Mouse (Mus musculus) bone marrow macrophage, adult 2 months (primary cell): ENCODE measurements around the gene Cbl. TPM values are rescaled to one million over a fixed set of nuclear protein-coding genes. Genes with fewer than 3 reads are reported as not detected.

Experiments
- H3K27ac ChIP-seq: 2 replicates; pipeline ENCODE4 v1.5.1; 2012; ENCODE audit warnings: low read depth, low read length; ENCODE audit not compliant: insufficient read depth
- H3K4me1 ChIP-seq: 2 replicates; pipeline ENCODE4 v1.6.1; 2012; ENCODE audit warnings: low read length; ENCODE audit not compliant: control insufficient read depth, insufficient read depth
- H3K4me3 ChIP-seq: 2 replicates; pipeline ENCODE4 v1.5.1; 2012; ENCODE audit warnings: mild to moderate bottlenecking, low read length, moderate library complexity; ENCODE audit not compliant: insufficient read depth
- CTCF ChIP-seq: IDR thresholded peaks from 2 replicates; pipeline ENCODE4 v1.5.1; 2012; ENCODE audit warnings: low read depth, mild to moderate bottlenecking, low read length, moderate library complexity
- POLR2A ChIP-seq: IDR thresholded peaks from 2 replicates; pipeline ENCODE4 v1.6.1; 2012; ENCODE audit warnings: mild to moderate bottlenecking, low read depth, low read length, borderline replicate concordance
- polyA plus RNA-seq: library from polyadenylated mRNA; stranded (reverse); fragments of >200 nt; gene quantifications from 2 replicates; pipeline ENCODE4 v1.2.4, GENCODE M21; 2012; ENCODE audit not compliant: missing spikeins, insufficient read depth, insufficient read length

The Cbl gene
- polyA plus RNA-seq, 1 experiment = 143 TPM

GRCm38 (mm10) chr9:44109360-44110095, 124.3 kb downstream of the Cbl start:
- H3K4me3 ChIP-seq = no peak overlapping the region
- peaks cover 6% of the 10 kb centered on the region; the same call in 1 of the 2 replicates for H3K4me1 ChIP-seq
- no peak overlapping the region for H3K27ac ChIP-seq
- peak; percentile 85 for TF ChIP-seq CTCF
- TF ChIP-seq POLR2A = no peak

- Histone ChIP-seq H3K4me1 (peaks cover 4% of the 10 kb centered on the region; the same call in 1 of the 2 replicates), H3K27ac (no peak overlapping the region), H3K4me3 (no peak overlapping the region)
- no peak for TF ChIP-seq CTCF
- TF ChIP-seq POLR2A = no peak
These were observed 125.4 kb downstream of the Cbl start for GRCm38 (mm10) chr9:44108269-44109055.

GRCm38 (mm10) chr9:44107557-44108179, 126.2 kb downstream of the Cbl start:
- Histone ChIP-seq H3K4me3 (no peak overlapping the region), H3K4me1 (peaks cover 4% of the 10 kb centered on the region; the same call in 1 of the 2 replicates), H3K27ac (no peak overlapping the region)
- TF ChIP-seq POLR2A (no peak), CTCF (0 out of 2 replicates have a peak, but pooled peaks have one; percentile 15)

GRCm38 (mm10) chr9:44107110-44107509, 126.7 kb downstream of the Cbl start, which contains the start of gene C1qtnf5:
Gene C1qtnf5 (plus strand): TSS chr9:44107245.
- H3K4me3 ChIP-seq = no peak within 1 kb of the TSS
- no peak within 1 kb of the TSS for H3K27ac ChIP-seq
- H3K4me1 ChIP-seq = peaks cover 4% of the 10 kb centered on the region; the same call in 1 of the 2 replicates
- TF ChIP-seq CTCF = no peak
- TF ChIP-seq POLR2A = no peak

- TF ChIP-seq CTCF (no peak), POLR2A (no peak)
- no peak overlapping the region for H3K4me3 ChIP-seq
- peaks cover 4% of the 10 kb centered on the region; the same call in 1 of the 2 replicates for H3K4me1 ChIP-seq
- H3K27ac ChIP-seq = no peak overlapping the region
These were observed 127.3 kb downstream of the Cbl start for GRCm38 (mm10) chr9:44106596-44106995.

- H3K27ac ChIP-seq = no peak overlapping the region
- peaks cover 4% of the 10 kb centered on the region; the same call in 1 of the 2 replicates for H3K4me1 ChIP-seq
- TF ChIP-seq CTCF (no peak), POLR2A (no peak)
- H3K4me3 ChIP-seq = no peak overlapping the region
These were observed 127.7 kb downstream of the Cbl start for GRCm38 (mm10) chr9:44106182-44106581.

- no peak overlapping the region for H3K4me3 ChIP-seq
- H3K27ac ChIP-seq = no peak overlapping the region
- TF ChIP-seq POLR2A = no peak
- no peak for TF ChIP-seq CTCF
- H3K4me1 ChIP-seq = peaks cover 4% of the 10 kb centered on the region; the same call in 1 of the 2 replicates
These were observed 128.1 kb downstream of the Cbl start for GRCm38 (mm10) chr9:44105781-44106180.

- no peak overlapping the region for H3K27ac ChIP-seq
- H3K4me1 ChIP-seq = peaks cover 4% of the 10 kb centered on the region; the same call in 1 of the 2 replicates
- no peak for TF ChIP-seq POLR2A
- no peak for TF ChIP-seq CTCF
- no peak overlapping the region for H3K4me3 ChIP-seq
These were observed 129.0 kb downstream of the Cbl start for GRCm38 (mm10) chr9:44104881-44105280.

- Histone ChIP-seq H3K4me1 (no peaks in the 10 kb centered on the region; the same call in 1 of the 2 replicates), H3K4me3 (no peak within 1 kb of the TSS), H3K27ac (no peak within 1 kb of the TSS)
- TF ChIP-seq POLR2A (no peak), CTCF (no peak)
These were observed 132.4 kb downstream of the Cbl start, which contains the start of gene Mfrp for GRCm38 (mm10) chr9:44101490-44101889. Gene Mfrp (plus strand): TSS chr9:44101729.
